Mouse (Mus musculus) cortical plate, adult 2 months (tissue): Measurements from ENCODE around the gene Oas1g.

Experiments
- CTCF ChIP-seq: fragments of 200-500 bp; IDR thresholded peaks from 2 replicates; pipeline ENCODE4 v1.5.1; 2011; ENCODE audit warnings: mild to moderate bottlenecking, control low read depth, low read length; ENCODE audit not compliant: insufficient read depth; ENCODE audit errors: extremely low read depth
- POLR2A ChIP-seq: fragments of 200-500 bp; IDR thresholded peaks from 2 replicates; pipeline ENCODE4 v1.6.1; 2011; ENCODE audit warnings: mild to moderate bottlenecking, low read length, control low read depth; ENCODE audit not compliant: insufficient read depth; ENCODE audit errors: extremely low read depth

GRCm38 (mm10) chr5:120927036-120927435 is 39.6 kb upstream of the Oas1g start:
- TF ChIP-seq CTCF: peak; percentile 54
- TF ChIP-seq POLR2A: no peak
